Mouse (Mus musculus): Measurements from ENCODE around the gene Psmd7. TPM values are rescaled to one million over a fixed set of nuclear protein-coding genes. Genes with fewer than 3 reads are reported as not detected.

Psmd7 gene
- polyA plus RNA-seq, 1 experiment = 187 TPM

- no peak for TF ChIP-seq MYOG (IDR thresholded peaks at IDR 0.05; ENCODE audit: control insufficient read depth in 1 of 3, insufficient read depth in 1 of 3, insufficient read length in 2 of 3, low read depth in 2 of 3)
- no peak for TF ChIP-seq MYOD1 (IDR thresholded peaks at IDR 0.05; ENCODE audit: control insufficient read depth in 1 of 3, insufficient read length in 2 of 3, low read depth in 2 of 3)
- no peak for TF ChIP-seq SRF (IDR thresholded peaks at IDR 0.05; ENCODE audit: control insufficient read depth, insufficient read length, low read depth)
- TF ChIP-seq USF1 (IDR thresholded peaks at IDR 0.05; ENCODE audit: low read depth) = no peak
- no peak for TF ChIP-seq E2F4 (IDR thresholded peaks at IDR 0.05; ENCODE audit: insufficient read depth)
- TF ChIP-seq TCF12 (IDR thresholded peaks at IDR 0.05; ENCODE audit: insufficient read depth, poor library complexity, severe bottlenecking) = no peak
- TF ChIP-seq MAX (IDR thresholded peaks at IDR 0.05; ENCODE audit: low read depth) = no peak
- no peak for TF ChIP-seq TCF3 (IDR thresholded peaks at IDR 0.05; ENCODE audit: insufficient read length, low read depth)
- no peak for TF ChIP-seq POLR2AphosphoS2 (IDR thresholded peaks at IDR 0.05; ENCODE audit: insufficient read length, low read depth)
- Histone ChIP-seq H3K4me2 (ENCODE audit: low read depth) (no peak overlapping the region), H3ac (ENCODE audit: control insufficient read depth, insufficient read length) (no peak overlapping the region), H3K4me3 (no peak overlapping the region), H3K79me2 (ENCODE audit: control insufficient read depth, insufficient read depth) (no peaks in the 10 kb centered on the region), H3K36me3 (ENCODE audit: control insufficient read depth, insufficient read depth) (no peaks in the 10 kb centered on the region), H3K27me3 (ENCODE audit: control insufficient read depth, insufficient read depth, insufficient read length) (peaks cover 14% of the 10 kb centered on the region)
Measured at GRCm38 (mm10) chr8:107613411-107613810, 25.1 kb upstream of the Psmd7 start.

GRCm38 (mm10) chr8:107610845-107611244 is 22.6 kb upstream of the Psmd7 start:
- TF ChIP-seq USF1 (IDR thresholded peaks at IDR 0.05; ENCODE audit: low read depth) = no peak
- no peak for TF ChIP-seq TCF12 (IDR thresholded peaks at IDR 0.05; ENCODE audit: insufficient read depth, poor library complexity, severe bottlenecking)
- TF ChIP-seq SRF (IDR thresholded peaks at IDR 0.05; ENCODE audit: control insufficient read depth, insufficient read length, low read depth) = no peak
- H3K36me3 ChIP-seq (ENCODE audit: control insufficient read depth, insufficient read depth) = no peaks in the 10 kb centered on the region
- peaks cover 27% of the 10 kb centered on the region for H3K27me3 ChIP-seq (ENCODE audit: control insufficient read depth, insufficient read depth, insufficient read length)
- no peak overlapping the region for H3ac ChIP-seq (ENCODE audit: control insufficient read depth, insufficient read length)
- H3K79me2 ChIP-seq (ENCODE audit: control insufficient read depth, insufficient read depth) = no peaks in the 10 kb centered on the region
- no peak overlapping the region for H3K4me3 ChIP-seq
- H3K4me2 ChIP-seq (ENCODE audit: low read depth) = no peak overlapping the region

- no peak for TF ChIP-seq MYOG (IDR thresholded peaks at IDR 0.05; ENCODE audit: control insufficient read depth in 1 of 3, insufficient read depth in 1 of 3, insufficient read length in 2 of 3, low read depth in 2 of 3)
- no peak for TF ChIP-seq TCF3 (IDR thresholded peaks at IDR 0.05; ENCODE audit: insufficient read length, low read depth)
- no peak for TF ChIP-seq MAX (IDR thresholded peaks at IDR 0.05; ENCODE audit: low read depth)
- no peak for TF ChIP-seq POLR2AphosphoS2 (IDR thresholded peaks at IDR 0.05; ENCODE audit: insufficient read length, low read depth)
- Histone ChIP-seq H3ac (ENCODE audit: control insufficient read depth, insufficient read length) (no peak overlapping the region), H3K27me3 (ENCODE audit: control insufficient read depth, insufficient read depth, insufficient read length) (peaks cover 25% of the 10 kb centered on the region), H3K79me2 (ENCODE audit: control insufficient read depth, insufficient read depth) (no peaks in the 10 kb centered on the region), H3K4me2 (ENCODE audit: low read depth) (no peak overlapping the region), H3K36me3 (ENCODE audit: control insufficient read depth, insufficient read depth) (no peaks in the 10 kb centered on the region), H3K4me3 (no peak overlapping the region)
Measured at GRCm38 (mm10) chr8:107608751-107609150, 20.5 kb upstream of the Psmd7 start.

GRCm38 (mm10) chr8:107603026-107603425 is 14.8 kb upstream of the Psmd7 start:
- Histone ChIP-seq H3K27me3 (ENCODE audit: control insufficient read depth, insufficient read depth, insufficient read length) (peaks cover 39% of the 10 kb centered on the region), H3K4me3 (no peak overlapping the region), H3K36me3 (ENCODE audit: control insufficient read depth, insufficient read depth) (no peaks in the 10 kb centered on the region)

GRCm38 (mm10) chr8:107599691-107600090 is 11.4 kb upstream of the Psmd7 start:
- Histone ChIP-seq H3K4me3 (no peak overlapping the region), H3K79me2 (ENCODE audit: control insufficient read depth, insufficient read depth) (no peaks in the 10 kb centered on the region), H3K36me3 (ENCODE audit: control insufficient read depth, insufficient read depth) (no peaks in the 10 kb centered on the region), H3K4me2 (ENCODE audit: low read depth) (no peak overlapping the region), H3ac (ENCODE audit: control insufficient read depth, insufficient read length) (no peak overlapping the region), H3K27me3 (ENCODE audit: control insufficient read depth, insufficient read depth, insufficient read length) (peaks cover 22% of the 10 kb centered on the region)
- TF ChIP-seq MYOG (IDR thresholded peaks at IDR 0.05; ENCODE audit: control insufficient read depth in 1 of 3, insufficient read depth in 1 of 3, insufficient read length in 2 of 3, low read depth in 2 of 3) = no peak

More at GRCm38 (mm10) chr8:107603026-107603425, 14.8 kb upstream of the Psmd7 start:
- Histone ChIP-seq H3K4me2 (ENCODE audit: low read depth) (no peak overlapping the region), H3ac (ENCODE audit: control insufficient read depth, insufficient read length) (no peak overlapping the region), H3K79me2 (ENCODE audit: control insufficient read depth, insufficient read depth) (no peaks in the 10 kb centered on the region)
- no peak for TF ChIP-seq SRF (IDR thresholded peaks at IDR 0.05; ENCODE audit: control insufficient read depth, insufficient read length, low read depth)
- no peak for TF ChIP-seq MYOG (IDR thresholded peaks at IDR 0.05; ENCODE audit: control insufficient read depth in 1 of 3, insufficient read depth in 1 of 3, insufficient read length in 2 of 3, low read depth in 2 of 3)
- no peak for TF ChIP-seq POLR2A (IDR thresholded peaks at IDR 0.05; ENCODE audit: insufficient read length, low read depth)
- no peak for TF ChIP-seq POLR2AphosphoS2 (IDR thresholded peaks at IDR 0.05; ENCODE audit: insufficient read length, low read depth)
- no peak for TF ChIP-seq TCF12 (IDR thresholded peaks at IDR 0.05; ENCODE audit: insufficient read depth, poor library complexity, severe bottlenecking)
- TF ChIP-seq MYOD1 (IDR thresholded peaks at IDR 0.05; ENCODE audit: control insufficient read depth in 1 of 3, insufficient read length in 2 of 3, low read depth in 2 of 3) = no peak
- no peak for TF ChIP-seq REST (IDR thresholded peaks at IDR 0.05; ENCODE audit: insufficient read depth, insufficient read length)
- TF ChIP-seq MAX (IDR thresholded peaks at IDR 0.05; ENCODE audit: low read depth) = no peak
- no peak for TF ChIP-seq TCF3 (IDR thresholded peaks at IDR 0.05; ENCODE audit: insufficient read length, low read depth)
- no peak for TF ChIP-seq CEBPB (IDR thresholded peaks at IDR 0.05; ENCODE audit: insufficient read depth, poor library complexity, severe bottlenecking)
- TF ChIP-seq E2F4 (IDR thresholded peaks at IDR 0.05; ENCODE audit: insufficient read depth) = no peak
- no peak for TF ChIP-seq USF1 (IDR thresholded peaks at IDR 0.05; ENCODE audit: low read depth)
